Mouse (Mus musculus) embryonic facial prominence, embryonic 13.5 days (tissue): ENCODE results near the gene Ighmbp2. TPM values are rescaled to one million over a fixed set of nuclear protein-coding genes. Genes with fewer than 3 reads are reported as not detected.

ENCODE experiments used
- ATAC-seq: fragments of 200-750 bp; cut with Nextera tagmentation; 2 replicates; pipeline ENCODE4 v1.8.0; 2017; ENCODE audit warnings: low read depth; ENCODE audit not compliant: insufficient number of reproducible peaks, insufficient read depth, low FRiP score, low TSS enrichment
- H3K27ac ChIP-seq: fragments of 300-500 bp; sonication (generic); 2 replicates; pipeline ENCODE4 v1.5.1; 2015; ENCODE audit warnings: moderate library complexity, mild to moderate bottlenecking, inconsistent platforms
- H3K27me3 ChIP-seq: fragments of 300-500 bp; sonication (generic); 2 replicates; pipeline ENCODE4 v1.6.1; 2015; ENCODE audit warnings: mild to moderate bottlenecking, inconsistent platforms
- H3K36me3 ChIP-seq: fragments of 300-500 bp; sonication (generic); 2 replicates; pipeline ENCODE4 v1.6.1; 2015; ENCODE audit warnings: mild to moderate bottlenecking, inconsistent platforms
- H3K4me1 ChIP-seq: fragments of 300-500 bp; sonication (generic); 2 replicates; pipeline ENCODE4 v1.6.1; 2015; ENCODE audit warnings: inconsistent platforms
- H3K4me2 ChIP-seq: fragments of 300-500 bp; sonication (generic); 2 replicates; pipeline ENCODE4 v1.6.1; 2015; ENCODE audit warnings: moderate library complexity, mild to moderate bottlenecking, inconsistent platforms
- H3K4me3 ChIP-seq: fragments of 300-500 bp; sonication (generic); 2 replicates; pipeline ENCODE4 v1.5.1; 2015; ENCODE audit warnings: mild to moderate bottlenecking, inconsistent platforms
- H3K9ac ChIP-seq: fragments of 300-500 bp; sonication (generic); 2 replicates; pipeline ENCODE4 v1.6.1; 2015; ENCODE audit warnings: mild to moderate bottlenecking, inconsistent platforms
- H3K9me3 ChIP-seq: fragments of 300-500 bp; sonication (generic); 2 replicates; pipeline ENCODE4 v1.6.1; 2016; ENCODE audit warnings: inconsistent platforms
- WGBS: fragments of 180-500 bp; shearing (Covaris S2); methylation state at CpG from one replicate; pipeline ENCODE4 v1.1.7; 2015; ENCODE audit warnings: mixed read lengths; 5-methylcytosine and 5-hydroxymethylcytosine counted together
- polyA plus RNA-seq: library from polyadenylated mRNA; unstranded; fragments of >200 nt; fragmentation: Nextera tagmentation; extraction: Ambion mirVana; gene quantifications from 2 replicates; pipeline ENCODE4 v1.2.1, GENCODE M21; 2015

Ighmbp2 gene
- 12.7 and 12.9 TPM in 2 replicates for polyA plus RNA-seq

GRCm38 (mm10) chr19:3282572-3283467, at the start of gene Ighmbp2, which contains the start of gene Mrpl21:
TSS of gene Ighmbp2 (minus strand) at chr19:3283017.
TSS of gene Mrpl21 (plus strand) at chr19:3282901.
- peak; percentile 88 for ATAC-seq
- Histone ChIP-seq H3K27ac (peak within 1 kb of the TSS; percentile 55), H3K4me1 (peaks cover 14% of the 10 kb centered on the region), H3K4me3 (peak within 1 kb of the TSS; percentile 87), H3K27me3 (no peaks in the 10 kb centered on the region), H3K9ac (peak within 1 kb of the TSS; percentile 79), H3K36me3 (peaks cover 54% of the 10 kb centered on the region), H3K4me2 (peak within 1 kb of the TSS; percentile 65), H3K9me3 (no peaks in the 10 kb centered on the region)
- under 1% methylated on average over 49 of the region's 49 CpGs for WGBS

- peak overlapping the region; percentile 94; the same call in 1 of the 2 replicates for H3K27ac ChIP-seq
- H3K9me3 ChIP-seq = no peaks in the 10 kb centered on the region
- H3K4me2 ChIP-seq = peak overlapping the region; percentile 98
- no peaks in the 10 kb centered on the region for H3K36me3 ChIP-seq
- no peak overlapping the region; the same call in 1 of the 2 replicates for H3K9ac ChIP-seq
- H3K4me3 ChIP-seq = no peak overlapping the region
- ATAC-seq = no peak
- 80% methylated on average over 12 of the region's 12 CpGs for WGBS
- H3K27me3 ChIP-seq = peaks cover 19% of the 10 kb centered on the region
- peaks cover 32% of the 10 kb centered on the region for H3K4me1 ChIP-seq
Observed at GRCm38 (mm10) chr19:3326479-3327047, 43.7 kb upstream of the Ighmbp2 start.

GRCm38 (mm10) chr19:3325771-3326478, 43.1 kb upstream of the Ighmbp2 start:
- peak overlapping the region; percentile 61 for H3K4me3 ChIP-seq
- H3K4me2 ChIP-seq = peak overlapping the region; percentile 98
- 30% methylated on average over 15 of the region's 15 CpGs for WGBS
- no peaks in the 10 kb centered on the region for H3K36me3 ChIP-seq
- ATAC-seq = no peak
- H3K27me3 ChIP-seq = peaks cover 25% of the 10 kb centered on the region
- no peak overlapping the region; the same call in none of the 2 replicates for H3K9ac ChIP-seq
- no peaks in the 10 kb centered on the region for H3K9me3 ChIP-seq
- H3K27ac ChIP-seq = peak overlapping the region; percentile 94
- H3K4me1 ChIP-seq = peaks cover 35% of the 10 kb centered on the region

- Histone ChIP-seq H3K36me3 (no peaks in the 10 kb centered on the region), H3K9ac (peak overlapping the region; percentile 72), H3K4me3 (peak overlapping the region; percentile 61), H3K4me1 (peaks cover 35% of the 10 kb centered on the region), H3K27ac (peak overlapping the region; percentile 94), H3K4me2 (peak overlapping the region; percentile 98), H3K9me3 (no peaks in the 10 kb centered on the region), H3K27me3 (peaks cover 32% of the 10 kb centered on the region)
- peak; percentile 61; the same call in 1 of the 2 replicates for ATAC-seq
- WGBS = under 1% methylated on average over 59 of the region's 59 CpGs
Observed at GRCm38 (mm10) chr19:3324931-3325711, 42.3 kb upstream of the Ighmbp2 start.

- peak overlapping the region; percentile 98 for H3K4me2 ChIP-seq
- H3K27me3 ChIP-seq = peaks cover 38% of the 10 kb centered on the region
- ATAC-seq = no peak
- H3K4me1 ChIP-seq = peaks cover 35% of the 10 kb centered on the region
- peak overlapping the region; percentile 61 for H3K4me3 ChIP-seq
- H3K9ac ChIP-seq = peak overlapping the region; percentile 72
- 2% methylated on average over 17 of the region's 17 CpGs for WGBS
- peak overlapping the region; percentile 94 for H3K27ac ChIP-seq
- H3K9me3 ChIP-seq = no peaks in the 10 kb centered on the region
- no peaks in the 10 kb centered on the region for H3K36me3 ChIP-seq
Observed at GRCm38 (mm10) chr19:3324271-3324811, 41.5 kb upstream of the Ighmbp2 start.

GRCm38 (mm10) chr19:3323753-3324270, 41.0 kb upstream of the Ighmbp2 start:
- peaks cover 35% of the 10 kb centered on the region for H3K4me1 ChIP-seq
- ATAC-seq = no peak; the same call in 1 of the 2 replicates
- H3K9me3 ChIP-seq = no peaks in the 10 kb centered on the region
- under 1% methylated on average over 34 of the region's 34 CpGs for WGBS
- H3K27me3 ChIP-seq = peaks cover 39% of the 10 kb centered on the region
- H3K4me3 ChIP-seq = peak overlapping the region; percentile 61
- H3K36me3 ChIP-seq = no peaks in the 10 kb centered on the region
- H3K4me2 ChIP-seq = peak overlapping the region; percentile 98
- peak overlapping the region; percentile 45; the same call in 1 of the 2 replicates for H3K27ac ChIP-seq
- H3K9ac ChIP-seq = peak overlapping the region; percentile 72

- Histone ChIP-seq H3K36me3 (no peaks in the 10 kb centered on the region), H3K4me1 (peaks cover 35% of the 10 kb centered on the region), H3K27me3 (peaks cover 39% of the 10 kb centered on the region), H3K9ac (peak overlapping the region; percentile 72), H3K9me3 (no peaks in the 10 kb centered on the region), H3K4me2 (peak overlapping the region; percentile 98), H3K27ac (no peak overlapping the region), H3K4me3 (peak overlapping the region; percentile 61)
- ATAC-seq = peak; percentile 91
- WGBS = under 1% methylated on average over 47 of the region's 47 CpGs
Observed at GRCm38 (mm10) chr19:3323201-3323621, 40.4 kb upstream of the Ighmbp2 start.

GRCm38 (mm10) chr19:3322261-3322969, 39.6 kb upstream of the Ighmbp2 start, which contains the start of gene Cpt1a:
TSS of gene Cpt1a (plus strand) at chr19:3322334.
- H3K36me3 ChIP-seq = no peaks in the 10 kb centered on the region
- ATAC-seq = no peak
- peaks cover 35% of the 10 kb centered on the region for H3K4me1 ChIP-seq
- peak within 1 kb of the TSS; percentile 61 for H3K4me3 ChIP-seq
- H3K9me3 ChIP-seq = no peaks in the 10 kb centered on the region
- H3K9ac ChIP-seq = peak within 1 kb of the TSS; percentile 72
- H3K4me2 ChIP-seq = peak within 1 kb of the TSS; percentile 98
- H3K27ac ChIP-seq = no peak within 1 kb of the TSS
- WGBS = 3% methylated on average over 26 of the region's 26 CpGs
- H3K27me3 ChIP-seq = peaks cover 39% of the 10 kb centered on the region

GRCm38 (mm10) chr19:3321617-3322016, 38.8 kb upstream of the Ighmbp2 start:
- peak overlapping the region; percentile 98 for H3K4me2 ChIP-seq
- 9% methylated on average over 11 of the region's 11 CpGs for WGBS
- peaks cover 33% of the 10 kb centered on the region for H3K4me1 ChIP-seq
- no peak overlapping the region for H3K9ac ChIP-seq
- H3K4me3 ChIP-seq = peak overlapping the region; percentile 61; the same call in 1 of the 2 replicates
- no peak for ATAC-seq
- H3K27ac ChIP-seq = no peak overlapping the region
- peaks cover 39% of the 10 kb centered on the region for H3K27me3 ChIP-seq
- H3K9me3 ChIP-seq = no peaks in the 10 kb centered on the region
- H3K36me3 ChIP-seq = no peaks in the 10 kb centered on the region

- Histone ChIP-seq H3K9ac (no peak overlapping the region), H3K36me3 (no peaks in the 10 kb centered on the region), H3K4me2 (no peak overlapping the region), H3K4me3 (no peak overlapping the region), H3K9me3 (no peaks in the 10 kb centered on the region), H3K27me3 (peaks cover 39% of the 10 kb centered on the region), H3K27ac (no peak overlapping the region), H3K4me1 (peaks cover 25% of the 10 kb centered on the region)
- no peak for ATAC-seq
- 74% methylated on average over 3 of the region's 3 CpGs for WGBS
Observed at GRCm38 (mm10) chr19:3320801-3321200, 38.0 kb upstream of the Ighmbp2 start.
